Mouse (Mus musculus) kidney, adult 2 months (tissue): ENCODE results near the gene Psat1. TPM values are rescaled to one million over a fixed set of nuclear protein-coding genes. Genes with fewer than 3 reads are reported as not detected.
A peak's percentile ranks its signal among the peaks of the same experiment; 100 is the strongest.

Source experiments
- DNase-seq: peaks from one replicate; pipeline ENCODE4 v3.0.0; 2021
- H3K27ac ChIP-seq: fragments of 200-500 bp; 2 replicates; pipeline ENCODE4 v1.5.1; 2012; ENCODE audit warnings: low read depth, low read length, control low read depth, inconsistent platforms; ENCODE audit not compliant: insufficient read depth
- H3K27me3 ChIP-seq: fragments of 200-500 bp; replicated peaks from 2 replicates; pipeline ENCODE4 v1.6.1; 2012; ENCODE audit warnings: mild to moderate bottlenecking, moderate library complexity, low read length, inconsistent platforms; ENCODE audit not compliant: control insufficient read depth, insufficient read depth
- H3K36me3 ChIP-seq: fragments of 200-500 bp; 2 replicates; pipeline ENCODE4 v1.6.1; 2012; ENCODE audit warnings: mild to moderate bottlenecking, moderate library complexity, low read length, inconsistent platforms; ENCODE audit not compliant: control insufficient read depth, insufficient read depth
- H3K4me1 ChIP-seq: fragments of 200-500 bp; 2 replicates; pipeline ENCODE4 v1.6.1; 2011; ENCODE audit warnings: low read length; ENCODE audit not compliant: control insufficient read depth, insufficient read depth
- H3K4me3 ChIP-seq: fragments of 200-500 bp; 2 replicates; pipeline ENCODE4 v1.5.1; 2011; ENCODE audit warnings: mild to moderate bottlenecking, low read depth, low read length, control low read depth; ENCODE audit not compliant: insufficient read depth
- CTCF ChIP-seq: fragments of 200-500 bp; conservative IDR thresholded peaks from 2 replicates; pipeline ENCODE4 v1.5.1; 2011; ENCODE audit warnings: low read depth, mild to moderate bottlenecking, control low read depth, low read length, moderate library complexity, mixed read lengths; ENCODE audit not compliant: insufficient read depth, insufficient read length
- POLR2A ChIP-seq: fragments of 200-500 bp; IDR thresholded peaks from one replicate; pipeline ENCODE4 v1.6.1; 2011; ENCODE audit warnings: low read depth, low read length, control low read depth
- WGBS: fragments of 180-500 bp; shearing (Covaris S2); methylation state at CpG from one replicate; pipeline ENCODE4 v1.1.7; 2018; 5-methylcytosine and 5-hydroxymethylcytosine counted together
- polyA plus RNA-seq: library from polyadenylated mRNA; depleted of rRNA; stranded (reverse); fragments of >200 nt; gene quantifications from 2 replicates; pipeline ENCODE4 v1.2.3, GENCODE M21; 2012

The Psat1 gene
- polyA plus RNA-seq, 1 experiment = 28.5 TPM

DNA sequence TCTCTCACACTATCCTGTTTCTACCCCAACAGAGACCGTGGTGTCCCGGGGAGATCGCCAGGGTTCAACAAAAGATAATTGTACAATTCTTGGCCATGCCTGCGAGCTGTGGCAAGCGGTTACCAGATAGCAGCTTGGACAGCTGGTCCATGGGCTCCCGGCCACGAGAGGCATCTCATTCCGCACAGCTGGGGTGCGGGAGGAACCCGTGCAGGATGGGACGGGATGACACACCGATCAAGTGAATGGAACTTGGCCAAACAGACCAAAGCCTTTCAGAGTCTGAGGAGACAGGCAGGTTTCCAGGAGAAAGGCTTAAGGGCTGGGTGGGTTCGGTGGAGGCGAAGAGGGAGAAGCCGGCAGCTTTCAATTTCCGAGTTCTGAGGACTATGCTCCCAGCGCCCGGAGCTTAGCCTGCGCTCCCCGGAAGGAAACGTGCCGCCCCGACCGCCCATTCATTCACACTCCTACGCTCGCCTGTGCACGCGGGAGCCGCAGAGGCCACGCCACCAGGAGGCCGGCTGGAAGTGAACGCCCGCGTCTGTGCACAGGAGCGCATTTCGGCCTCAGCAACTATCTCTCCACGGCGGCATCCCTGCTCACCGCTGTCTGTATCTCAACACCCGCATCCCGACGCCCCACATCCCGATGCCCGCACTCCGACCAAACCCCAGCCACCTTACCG is 22.8 kb downstream of the Psat1 start:
- peaks cover 5% of the 10 kb centered on the region; the same call in 1 of the 2 replicates for H3K4me1 ChIP-seq
- H3K27ac ChIP-seq = peak overlapping the region; percentile 22; the same call in 1 of the 2 replicates
- peak; percentile 48 for DNase-seq
- peak overlapping the region; percentile 66 for H3K4me3 ChIP-seq
- 1% methylated on average over 46 of the region's 46 CpGs for WGBS
- H3K27me3 ChIP-seq = no peaks in the 10 kb centered on the region
- H3K36me3 ChIP-seq = no peaks in the 10 kb centered on the region
- TF ChIP-seq CTCF (no peak), POLR2A (no peak)

DNA sequence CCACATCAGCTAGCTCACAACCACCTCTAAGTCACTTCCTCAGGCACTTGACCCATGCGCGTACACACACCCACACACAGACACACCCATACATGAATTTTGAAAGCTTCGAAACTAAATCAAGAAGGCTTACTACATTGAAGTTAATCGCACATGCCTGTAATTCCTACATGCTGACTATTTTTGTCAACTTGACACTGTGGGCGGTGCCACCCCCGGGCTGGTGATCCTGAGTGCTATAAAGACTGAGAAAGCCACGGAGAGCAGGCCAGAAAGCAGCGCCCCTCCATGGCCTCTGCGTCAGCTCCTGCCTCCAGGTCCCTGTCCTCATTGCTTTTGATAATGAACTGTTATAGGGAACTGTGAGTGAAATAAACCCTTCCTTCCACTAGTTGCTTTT is 23.7 kb downstream of the Psat1 start:
- DNase-seq = peak; percentile 29
- Histone ChIP-seq H3K27ac (no peak overlapping the region), H3K27me3 (no peaks in the 10 kb centered on the region), H3K4me3 (0 out of 2 replicates have a peak overlapping the region, but pooled peaks have one; percentile 66), H3K36me3 (no peaks in the 10 kb centered on the region), H3K4me1 (peaks cover 5% of the 10 kb centered on the region; the same call in 1 of the 2 replicates)
- TF ChIP-seq CTCF = no peak
- no peak for TF ChIP-seq POLR2A
- 40% methylated on average over 9 of the region's 9 CpGs for WGBS

DNA sequence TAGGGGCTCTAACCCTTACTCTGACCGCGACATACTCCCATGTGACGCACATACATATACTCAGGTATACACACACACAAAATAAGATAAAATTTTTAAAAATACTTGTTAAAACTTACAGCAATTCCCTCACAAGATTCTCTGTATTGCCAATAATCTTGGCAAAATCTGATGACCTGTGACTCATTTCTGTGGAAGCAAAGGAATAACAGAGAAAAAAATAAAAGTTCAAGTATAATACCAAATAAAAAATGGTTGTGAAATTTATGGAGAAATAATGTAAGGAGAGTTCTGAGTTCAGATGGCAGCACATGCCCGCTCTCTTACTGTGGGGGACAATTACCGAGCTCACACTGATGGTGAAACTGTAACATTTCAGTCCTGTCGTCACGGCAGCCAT is 27.8 kb downstream of the Psat1 start:
- Histone ChIP-seq H3K27me3 (no peaks in the 10 kb centered on the region), H3K36me3 (no peaks in the 10 kb centered on the region), H3K4me1 (0 out of 2 replicates have a peak, but pooled peaks cover 2% of the 10 kb centered on the region), H3K27ac (no peak overlapping the region), H3K4me3 (no peak overlapping the region)
- 97% methylated on average over 7 of the region's 7 CpGs for WGBS
- no peak for DNase-seq
- TF ChIP-seq POLR2A (no peak), CTCF (no peak)

DNA sequence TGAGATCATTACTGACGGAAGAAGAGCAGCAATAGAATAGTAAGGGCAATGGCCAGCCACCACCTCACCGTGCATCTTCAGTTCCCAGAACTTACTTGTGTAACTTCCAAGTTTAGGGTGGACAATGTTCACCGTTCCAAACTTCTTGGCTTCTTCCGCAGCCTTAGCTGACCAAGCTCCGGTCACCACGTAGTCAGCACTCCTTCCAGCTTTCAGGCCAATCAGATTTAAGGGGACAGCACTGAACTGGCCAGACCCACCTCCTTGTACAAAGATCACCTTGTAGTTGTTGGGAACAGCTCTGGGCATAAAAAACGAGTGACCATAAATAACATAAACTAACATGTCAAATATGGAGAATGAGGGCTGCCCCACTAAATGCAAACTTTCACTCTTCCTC is 29.0 kb downstream of the Psat1 start:
- Histone ChIP-seq H3K27ac (peak overlapping the region; percentile 22; the same call in 1 of the 2 replicates), H3K36me3 (no peaks in the 10 kb centered on the region), H3K4me1 (no peaks in the 10 kb centered on the region), H3K4me3 (peak overlapping the region; percentile 12; the same call in 1 of the 2 replicates), H3K27me3 (no peaks in the 10 kb centered on the region)
- peak; percentile 87 for DNase-seq
- WGBS = 61% methylated on average over 7 of the region's 7 CpGs
- TF ChIP-seq CTCF (no peak), POLR2A (no peak)

DNA sequence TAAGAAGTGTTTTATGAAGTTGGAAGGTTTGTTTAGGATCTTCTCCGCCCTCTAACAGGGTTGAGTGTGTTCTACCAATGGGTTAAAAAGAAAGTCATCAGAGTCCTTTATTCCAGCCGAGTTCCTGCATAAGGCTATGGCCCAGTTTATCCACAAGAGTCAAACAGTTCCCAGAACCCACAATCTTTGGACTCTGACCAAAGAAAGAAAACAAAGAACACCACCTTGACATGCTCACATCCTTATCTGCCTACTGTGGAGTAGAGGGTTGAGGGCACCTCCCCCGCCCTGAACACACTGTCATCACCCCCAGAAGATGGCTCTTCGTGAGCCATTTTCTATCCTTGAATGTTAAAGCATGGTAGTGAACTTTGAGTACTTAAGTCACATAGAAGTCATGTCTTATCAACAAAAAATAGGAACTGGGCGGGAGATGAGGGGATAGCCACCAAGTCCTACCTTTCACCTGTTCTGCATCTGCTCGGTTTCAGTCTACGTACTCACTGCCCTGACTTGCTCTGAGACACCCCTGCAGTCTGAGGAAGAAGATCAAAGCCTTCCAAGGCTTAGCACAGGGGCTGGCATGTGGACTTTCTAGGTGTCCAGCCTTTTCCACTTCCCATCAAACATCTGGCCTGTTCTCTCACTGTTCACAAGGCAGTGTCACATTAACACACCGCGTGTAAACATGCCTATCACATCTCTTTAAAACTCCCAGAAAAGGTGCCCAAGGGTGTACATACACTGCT is 33.7 kb downstream of the Psat1 start:
- Histone ChIP-seq H3K27me3 (no peaks in the 10 kb centered on the region), H3K4me3 (no peak overlapping the region), H3K4me1 (no peaks in the 10 kb centered on the region), H3K27ac (no peak overlapping the region), H3K36me3 (no peaks in the 10 kb centered on the region)
- no peak for DNase-seq
- 91% methylated on average over 9 of the region's 9 CpGs for WGBS
- TF ChIP-seq POLR2A (no peak), CTCF (no peak)

DNA sequence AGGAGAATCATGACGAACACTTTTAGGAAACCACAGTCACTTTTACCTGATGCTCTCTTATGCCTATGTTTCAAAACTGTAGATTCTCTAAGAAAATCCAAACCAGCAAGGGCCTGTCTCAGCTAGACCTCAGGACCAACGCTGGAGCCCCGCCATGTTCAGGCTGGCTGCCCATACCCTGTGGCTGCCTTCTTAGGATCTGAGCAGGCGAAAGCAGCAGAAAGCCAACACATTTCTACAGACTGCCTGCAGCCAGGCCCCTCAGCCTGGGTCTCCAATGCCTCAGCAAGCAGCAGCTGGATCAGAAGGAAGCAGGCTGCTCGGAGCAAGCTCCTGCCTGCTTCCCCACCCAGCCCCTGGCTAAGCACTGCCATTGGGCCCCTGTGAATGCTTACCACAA is 35.7 kb downstream of the Psat1 start:
- Histone ChIP-seq H3K4me3 (no peak overlapping the region), H3K27ac (no peak overlapping the region), H3K36me3 (no peaks in the 10 kb centered on the region), H3K27me3 (no peaks in the 10 kb centered on the region), H3K4me1 (no peaks in the 10 kb centered on the region)
- DNase-seq = no peak
- TF ChIP-seq POLR2A (no peak), CTCF (no peak)
- WGBS = 87% methylated on average over 5 of the region's 5 CpGs

DNA sequence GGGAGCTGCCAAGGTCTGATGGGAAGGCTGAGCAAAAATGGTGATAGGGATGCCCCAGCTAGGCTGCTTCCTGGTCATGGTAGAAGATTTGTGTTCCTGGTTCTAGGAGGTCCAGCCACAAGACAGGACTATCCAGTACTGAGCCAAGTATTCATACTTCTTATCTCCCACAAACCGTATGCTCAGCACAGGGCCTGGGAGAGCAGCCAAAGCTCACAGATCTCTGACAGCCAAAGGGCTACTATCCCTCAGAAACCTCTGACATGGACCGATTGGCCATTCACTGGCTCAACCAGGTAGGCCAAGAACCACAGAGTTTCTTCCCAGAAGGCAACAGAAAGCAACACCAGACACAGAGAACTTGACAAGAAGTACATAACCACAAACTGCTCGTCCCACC is 36.1 kb downstream of the Psat1 start:
- Histone ChIP-seq H3K27me3 (no peaks in the 10 kb centered on the region), H3K36me3 (no peaks in the 10 kb centered on the region), H3K4me1 (no peaks in the 10 kb centered on the region), H3K4me3 (no peak overlapping the region), H3K27ac (no peak overlapping the region)
- 62% methylated on average over 3 of the region's 3 CpGs for WGBS
- TF ChIP-seq POLR2A (no peak), CTCF (no peak)
- peak; percentile 63 for DNase-seq
